Mouse (Mus musculus) ES-Bruce4 (cell line): ENCODE data around the gene Hat1. TPM values are rescaled to one million over a fixed set of nuclear protein-coding genes. Genes with fewer than 3 reads are reported as not detected.

Experiments used
- H3K27ac ChIP-seq: 2 replicates; pipeline ENCODE4 v1.5.1; 2012; ENCODE audit warnings: low read length, inconsistent platforms; ENCODE audit not compliant: insufficient read depth
- H3K27me3 ChIP-seq: 2 replicates; pipeline ENCODE4 v1.6.1; 2012; ENCODE audit warnings: mild to moderate bottlenecking, low read length, inconsistent platforms; ENCODE audit not compliant: control insufficient read depth, poor library complexity, insufficient read depth, severe bottlenecking
- H3K36me3 ChIP-seq: 2 replicates; pipeline ENCODE4 v1.6.1; 2012; ENCODE audit warnings: inconsistent platforms, mild to moderate bottlenecking, low read length, moderate library complexity; ENCODE audit not compliant: control insufficient read depth, poor library complexity, insufficient read depth, severe bottlenecking
- H3K4me1 ChIP-seq: one replicate; pipeline ENCODE4 v1.8.1; 2011; ENCODE audit warnings: low read length; ENCODE audit not compliant: control insufficient read depth, insufficient read depth
- H3K4me3 ChIP-seq: 2 replicates; pipeline ENCODE4 v1.5.1; 2011; ENCODE audit warnings: low read depth, mild to moderate bottlenecking, low read length
- H3K9ac ChIP-seq: 2 replicates; pipeline ENCODE4 v1.6.1; 2012; ENCODE audit warnings: low read depth, mild to moderate bottlenecking, inconsistent platforms; ENCODE audit not compliant: poor library complexity, severe bottlenecking
- H3K9me3 ChIP-seq: replicated peaks from 2 replicates; pipeline ENCODE4 v1.6.1; 2012; ENCODE audit warnings: mild to moderate bottlenecking, low read length, inconsistent platforms; ENCODE audit not compliant: control insufficient read depth, poor library complexity, insufficient read depth, severe bottlenecking
- CTCF ChIP-seq: IDR thresholded peaks from one replicate; pipeline ENCODE4 v1.8.1; 2011; ENCODE audit warnings: low read depth, low read length
- EP300 ChIP-seq: IDR thresholded peaks from 2 replicates; pipeline ENCODE4 v1.6.1; 2011; ENCODE audit warnings: low read depth, low read length; ENCODE audit not compliant: insufficient read depth
- POLR2A ChIP-seq: IDR thresholded peaks from one replicate; pipeline ENCODE4 v1.8.1; 2011; ENCODE audit warnings: low read length; ENCODE audit not compliant: insufficient read depth
- polyA plus RNA-seq: library from polyadenylated mRNA; stranded (reverse); fragments of >200 nt; gene quantifications from 2 replicates; pipeline ENCODE4 v1.2.4, GENCODE M21; 2011; ENCODE audit warnings: low read depth; ENCODE audit not compliant: missing spikeins, insufficient read depth, insufficient read length

Hat1 gene
- polyA plus RNA-seq, 1 experiment = 692 TPM

GRCm38 (mm10) chr2:71466103-71466502, 77.3 kb downstream of the Hat1 start:
- no peak overlapping the region for H3K27ac ChIP-seq
- H3K4me1 ChIP-seq = no peaks in the 10 kb centered on the region
- no peaks in the 10 kb centered on the region for H3K36me3 ChIP-seq
- TF ChIP-seq EP300 = no peak
- no peak for TF ChIP-seq CTCF
- TF ChIP-seq POLR2A = no peak
- H3K9me3 ChIP-seq = no peaks in the 10 kb centered on the region
- no peaks in the 10 kb centered on the region for H3K27me3 ChIP-seq
- no peak overlapping the region for H3K9ac ChIP-seq
- no peak overlapping the region for H3K4me3 ChIP-seq

GRCm38 (mm10) chr2:71466861-71467450, 78.2 kb downstream of the Hat1 start:
- H3K9me3 ChIP-seq = no peaks in the 10 kb centered on the region
- H3K4me1 ChIP-seq = no peaks in the 10 kb centered on the region
- H3K27ac ChIP-seq = no peak overlapping the region
- no peak overlapping the region for H3K4me3 ChIP-seq
- no peak overlapping the region for H3K9ac ChIP-seq
- H3K36me3 ChIP-seq = no peaks in the 10 kb centered on the region
- TF ChIP-seq POLR2A (no peak), EP300 (no peak), CTCF (no peak)
- no peaks in the 10 kb centered on the region for H3K27me3 ChIP-seq

DNA sequence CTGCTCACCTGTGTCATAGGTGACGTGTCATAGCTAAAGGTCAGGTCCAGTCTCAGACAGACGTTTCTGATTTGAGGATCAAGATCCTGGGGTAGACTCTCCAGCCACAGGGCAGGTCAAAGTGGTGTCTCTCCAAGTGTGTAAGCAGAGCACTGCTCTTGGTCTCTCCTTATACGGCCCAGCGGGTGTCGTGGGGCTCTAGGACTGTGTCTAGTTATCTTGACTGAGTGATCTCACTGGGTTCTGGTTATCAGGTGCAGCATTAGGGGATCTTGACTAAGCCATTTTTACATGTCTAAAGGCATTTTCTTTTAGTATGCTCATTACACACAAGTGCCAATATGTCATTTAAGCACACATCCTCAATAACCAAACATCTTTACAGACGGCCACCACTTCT, 82.3 kb downstream of the Hat1 start:
- Histone ChIP-seq H3K27ac (no peak overlapping the region), H3K9me3 (no peaks in the 10 kb centered on the region), H3K36me3 (no peaks in the 10 kb centered on the region), H3K9ac (no peak overlapping the region), H3K4me1 (no peaks in the 10 kb centered on the region), H3K27me3 (no peaks in the 10 kb centered on the region), H3K4me3 (no peak overlapping the region)
- TF ChIP-seq EP300 (no peak), CTCF (no peak), POLR2A (no peak)

GRCm38 (mm10) chr2:71473830-71474229, 85.1 kb downstream of the Hat1 start:
- H3K4me3 ChIP-seq = no peak overlapping the region
- H3K9me3 ChIP-seq = no peaks in the 10 kb centered on the region
- H3K9ac ChIP-seq = no peak overlapping the region
- no peak overlapping the region for H3K27ac ChIP-seq
- H3K4me1 ChIP-seq = no peaks in the 10 kb centered on the region
- no peaks in the 10 kb centered on the region for H3K36me3 ChIP-seq
- TF ChIP-seq EP300 (no peak), POLR2A (no peak), CTCF (no peak)
- no peaks in the 10 kb centered on the region for H3K27me3 ChIP-seq

DNA sequence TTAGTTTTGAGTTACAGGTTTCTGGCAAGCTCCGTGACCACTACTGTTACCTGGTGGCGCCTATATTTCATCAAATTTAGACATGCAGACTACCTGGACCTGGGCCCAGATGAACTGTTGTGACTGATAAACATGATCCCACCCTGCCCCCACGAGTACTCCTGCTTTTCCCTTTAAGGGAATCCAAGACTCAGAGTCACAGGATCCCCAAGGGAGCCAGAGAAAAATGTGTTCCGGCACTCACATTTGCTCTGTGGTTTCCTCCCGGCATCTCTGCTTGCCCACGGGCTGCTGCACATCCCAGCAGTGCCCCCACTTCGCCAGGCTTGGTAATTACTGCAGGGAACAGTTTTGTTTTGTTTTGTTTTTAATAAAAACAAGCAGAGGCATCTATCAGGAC, 85.6 kb downstream of the Hat1 start:
- Histone ChIP-seq H3K9ac (no peak overlapping the region), H3K4me1 (no peaks in the 10 kb centered on the region), H3K27me3 (no peaks in the 10 kb centered on the region), H3K27ac (no peak overlapping the region), H3K36me3 (no peaks in the 10 kb centered on the region), H3K4me3 (no peak overlapping the region), H3K9me3 (no peaks in the 10 kb centered on the region)
- TF ChIP-seq CTCF (no peak), EP300 (no peak)

DNA sequence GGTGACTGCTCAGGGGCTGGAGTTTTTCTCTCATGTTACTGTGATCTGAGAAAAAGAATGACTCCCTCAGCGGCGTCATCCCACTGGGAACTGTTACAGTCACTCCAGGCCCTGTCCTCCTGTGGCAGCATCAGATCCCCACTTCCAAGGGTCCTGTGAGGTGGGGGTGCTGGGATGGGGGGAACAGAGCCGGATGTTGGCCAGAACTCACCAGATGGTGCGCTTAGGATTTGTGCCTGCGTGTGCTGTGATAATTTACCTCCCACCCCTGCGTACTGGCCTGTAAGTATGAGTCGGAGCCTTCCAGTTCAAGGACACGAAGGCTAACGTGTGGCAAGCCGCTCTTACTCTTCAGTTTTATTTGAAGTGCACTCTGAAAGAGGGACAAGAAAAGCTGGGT, 86.6 kb downstream of the Hat1 start:
- Histone ChIP-seq H3K9ac (no peak overlapping the region), H3K27ac (no peak overlapping the region), H3K4me1 (no peaks in the 10 kb centered on the region), H3K27me3 (no peaks in the 10 kb centered on the region), H3K9me3 (no peaks in the 10 kb centered on the region), H3K4me3 (no peak overlapping the region), H3K36me3 (no peaks in the 10 kb centered on the region)
- TF ChIP-seq EP300 (no peak), CTCF (no peak), POLR2A (no peak)
